Mouse (Mus musculus) hindbrain, postnatal 0 days (tissue): Measurements from ENCODE around the gene Lhfp. TPM values are rescaled to one million over a fixed set of nuclear protein-coding genes. Genes with fewer than 3 reads are reported as not detected.

Experiments used
- ATAC-seq: fragments of 200-750 bp; cut with Nextera tagmentation; 2 replicates; pipeline ENCODE4 v1.8.0; 2017; ENCODE audit warnings: mild to moderate bottlenecking, moderate TSS enrichment, moderate library complexity
- DNase-seq: peaks from one replicate; pipeline ENCODE4 v3.0.0-alpha.2; 2015; ENCODE audit warnings: low spot score
- H3K27ac ChIP-seq: fragments of 300-500 bp; sonication (generic); 2 replicates; pipeline ENCODE4 v1.5.1; 2014; ENCODE audit warnings: mild to moderate bottlenecking
- H3K27me3 ChIP-seq: fragments of 300-500 bp; sonication (generic); 2 replicates; pipeline ENCODE4 v1.6.1; 2014; ENCODE audit warnings: low read length, mixed read lengths; ENCODE audit not compliant: insufficient read depth
- H3K36me3 ChIP-seq: fragments of 300-500 bp; sonication (generic); 2 replicates; pipeline ENCODE4 v1.6.1; 2014; ENCODE audit warnings: low read length, mixed read lengths; ENCODE audit not compliant: insufficient read depth
- H3K4me1 ChIP-seq: fragments of 300-500 bp; sonication (generic); 2 replicates; pipeline ENCODE4 v1.6.1; 2014; ENCODE audit warnings: antibody characterized with exemption, low read length, mixed read lengths; ENCODE audit not compliant: insufficient read depth
- H3K4me2 ChIP-seq: fragments of 300-500 bp; sonication (generic); 2 replicates; pipeline ENCODE4 v1.6.1; 2014; ENCODE audit warnings: low read depth, mild to moderate bottlenecking, low read length, moderate library complexity, mixed read lengths
- H3K4me3 ChIP-seq: fragments of 300-500 bp; sonication (generic); 2 replicates; pipeline ENCODE4 v1.5.1; 2014; ENCODE audit warnings: low read length
- H3K9ac ChIP-seq: fragments of 300-500 bp; sonication (generic); replicated peaks from 2 replicates; pipeline ENCODE4 v1.6.1; 2014; ENCODE audit warnings: mild to moderate bottlenecking, low read length, moderate library complexity, mixed read lengths
- H3K9me3 ChIP-seq: fragments of 300-500 bp; sonication (generic); 2 replicates; pipeline ENCODE4 v1.6.1; 2016; ENCODE audit warnings: low read length, mixed read lengths
- CTCF ChIP-seq: IDR thresholded peaks from 2 replicates; pipeline ENCODE4 v1.5.1; 2016; ENCODE audit warnings: antibody characterized with exemption, control low read depth, low read depth
- WGBS: fragments of 180-500 bp; shearing (Covaris S2); extraction: QIAGEN DNeasy Blood & Tissue Kit; methylation state at CpG from one replicate; pipeline ENCODE4 v1.1.7; 2014; 5-methylcytosine and 5-hydroxymethylcytosine counted together
- polyA plus RNA-seq: library from polyadenylated mRNA; unstranded; fragments of >200 nt; fragmentation: Nextera tagmentation; extraction: Ambion mirVana; gene quantifications from 2 replicates; pipeline ENCODE4 v1.2.1, GENCODE M21; 2015
- total RNA-seq: library from RNA; depleted of rRNA; stranded (reverse); fragments of >200 nt; gene quantifications from 2 replicates; pipeline ENCODE4 v1.2.3, GENCODE M21; 2014

Gene Lhfp
- total and polyA plus RNA-seq, 2 experiments from 2014 or later = 57.2 to 68.0 TPM

GRCm38 (mm10) chr3:53204348-53204984 lies 163.1 kb downstream of the Lhfp start:
- ATAC-seq (no peak), DNase-seq (no peak)
- Histone ChIP-seq H3K4me1 (peaks cover 33% of the 10 kb centered on the region), H3K36me3 (no peaks in the 10 kb centered on the region), H3K9me3 (no peaks in the 10 kb centered on the region), H3K4me2 (no peak overlapping the region), H3K4me3 (no peak overlapping the region), H3K27me3 (no peaks in the 10 kb centered on the region), H3K9ac (no peak overlapping the region), H3K27ac (no peak overlapping the region)
- WGBS = 57% methylated on average over 7 of the region's 7 CpGs
- no peak for TF ChIP-seq CTCF

GRCm38 (mm10) chr3:53204985-53205365 lies 163.6 kb downstream of the Lhfp start:
- no peak overlapping the region for H3K27ac ChIP-seq
- no peak overlapping the region for H3K4me3 ChIP-seq
- H3K9ac ChIP-seq = no peak overlapping the region
- no peaks in the 10 kb centered on the region for H3K27me3 ChIP-seq
- ATAC-seq = no peak
- H3K36me3 ChIP-seq = no peaks in the 10 kb centered on the region
- H3K4me1 ChIP-seq = peaks cover 33% of the 10 kb centered on the region
- no peak overlapping the region for H3K4me2 ChIP-seq
- WGBS = 78% methylated on average over 1 of the region's 1 CpGs
- no peaks in the 10 kb centered on the region for H3K9me3 ChIP-seq
- no peak for TF ChIP-seq CTCF
- no peak for DNase-seq

- no peak overlapping the region for H3K4me2 ChIP-seq
- H3K36me3 ChIP-seq = no peaks in the 10 kb centered on the region
- TF ChIP-seq CTCF = no peak
- H3K4me3 ChIP-seq = no peak overlapping the region
- no peak overlapping the region for H3K9ac ChIP-seq
- no peaks in the 10 kb centered on the region for H3K27me3 ChIP-seq
- 73% methylated on average over 3 of the region's 3 CpGs for WGBS
- no peak for DNase-seq
- no peaks in the 10 kb centered on the region for H3K9me3 ChIP-seq
- H3K4me1 ChIP-seq = peaks cover 33% of the 10 kb centered on the region
- no peak for ATAC-seq
- H3K27ac ChIP-seq = no peak overlapping the region
These were observed 164.4 kb downstream of the Lhfp start for GRCm38 (mm10) chr3:53205706-53206105.

- H3K27me3 ChIP-seq = no peaks in the 10 kb centered on the region
- no peak overlapping the region for H3K4me2 ChIP-seq
- DNase-seq (no peak), ATAC-seq (0 out of 2 replicates have a peak, but pooled peaks have one; percentile 11)
- TF ChIP-seq CTCF = no peak
- no peaks in the 10 kb centered on the region for H3K36me3 ChIP-seq
- WGBS = 19% methylated on average over 11 of the region's 11 CpGs
- H3K27ac ChIP-seq = peak overlapping the region; percentile 16; the same call in 1 of the 2 replicates
- H3K4me3 ChIP-seq = no peak overlapping the region
- H3K9me3 ChIP-seq = no peaks in the 10 kb centered on the region
- peaks cover 30% of the 10 kb centered on the region for H3K4me1 ChIP-seq
- H3K9ac ChIP-seq = no peak overlapping the region
These were observed 165.3 kb downstream of the Lhfp start for GRCm38 (mm10) chr3:53206509-53207224.

- no peak overlapping the region for H3K4me2 ChIP-seq
- H3K9me3 ChIP-seq = no peaks in the 10 kb centered on the region
- peak; percentile 66; the same call in 1 of the 2 replicates for ATAC-seq
- no peak overlapping the region for H3K9ac ChIP-seq
- DNase-seq = peak; percentile 56
- H3K27me3 ChIP-seq = no peaks in the 10 kb centered on the region
- no peak overlapping the region for H3K27ac ChIP-seq
- no peaks in the 10 kb centered on the region for H3K36me3 ChIP-seq
- TF ChIP-seq CTCF = no peak
- no peak overlapping the region for H3K4me3 ChIP-seq
- WGBS = 15% methylated on average over 4 of the region's 4 CpGs
- H3K4me1 ChIP-seq = peaks cover 27% of the 10 kb centered on the region
These were observed 165.8 kb downstream of the Lhfp start for GRCm38 (mm10) chr3:53207225-53207528.

GRCm38 (mm10) chr3:53210691-53211526 lies 169.6 kb downstream of the Lhfp start:
- H3K27ac ChIP-seq = peak overlapping the region; percentile 9; the same call in 1 of the 2 replicates

More at GRCm38 (mm10) chr3:53210691-53211526, 169.6 kb downstream of the Lhfp start:
- ATAC-seq = peak; percentile 73; the same call in 1 of the 2 replicates
- Histone ChIP-seq H3K36me3 (no peaks in the 10 kb centered on the region), H3K9ac (no peak overlapping the region), H3K4me1 (0 out of 2 replicates have a peak, but pooled peaks cover 6% of the 10 kb centered on the region), H3K27me3 (no peaks in the 10 kb centered on the region), H3K4me3 (no peak overlapping the region), H3K4me2 (no peak overlapping the region), H3K9me3 (no peaks in the 10 kb centered on the region)
- TF ChIP-seq CTCF = no peak
- WGBS = 36% methylated on average over 10 of the region's 10 CpGs
- DNase-seq = peak; percentile 56
